Mouse (Mus musculus): ENCODE results near the gene Abcf1. TPM values are rescaled to one million over a fixed set of nuclear protein-coding genes. Genes with fewer than 3 reads are reported as not detected.
A peak's percentile ranks its signal among the peaks of the same experiment; 100 is the strongest.

Abcf1 gene
- polyA plus RNA-seq, 1 experiment: 122 TPM

DNA sequence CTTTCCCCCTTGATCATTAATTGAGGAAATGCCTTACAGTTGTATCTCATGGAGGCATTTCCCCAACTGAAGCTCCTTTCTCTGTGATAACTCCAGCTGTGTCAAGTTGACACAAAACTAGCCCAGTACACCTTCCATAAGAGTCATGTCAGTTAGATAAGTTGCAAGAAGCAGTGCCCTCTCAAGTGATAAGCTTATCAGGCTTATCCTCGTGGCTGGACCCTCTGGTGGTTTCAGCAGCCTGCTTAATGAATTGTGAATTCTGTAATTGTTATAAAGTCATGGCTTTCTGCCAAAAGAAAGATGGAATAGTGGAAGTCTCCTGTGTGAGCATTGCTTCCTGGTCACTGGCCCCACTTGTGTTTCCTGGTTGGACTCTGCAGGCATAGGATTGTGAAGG lies 42.1 kb downstream of the Abcf1 start:
- TF ChIP-seq POLR2A (IDR thresholded peaks at IDR 0.05; ENCODE audit: control insufficient read depth, low read depth, low read length): no peak
- TF ChIP-seq CTCF (IDR thresholded peaks at IDR 0.05; ENCODE audit: control insufficient read depth, insufficient read depth, insufficient replicate concordance, low read depth, low read length): no peak
- H3K27me3 ChIP-seq (ENCODE audit: control insufficient read depth, insufficient read depth, low read length): no peaks in the 10 kb centered on the region
- no peaks in the 10 kb centered on the region for H3K4me1 ChIP-seq (ENCODE audit: control insufficient read depth, insufficient read depth, low read length)
- H3K4me3 ChIP-seq (ENCODE audit: control insufficient read depth, low read depth, low read length): no peak overlapping the region
- H3K27ac ChIP-seq (ENCODE audit: control insufficient read depth, insufficient read depth, low read depth, low read length): no peak overlapping the region
- peaks cover 4% of the 10 kb centered on the region; the same call in 1 of the 2 replicates for H3K36me3 ChIP-seq (ENCODE audit: control insufficient read depth, insufficient read depth, low read length)

DNA sequence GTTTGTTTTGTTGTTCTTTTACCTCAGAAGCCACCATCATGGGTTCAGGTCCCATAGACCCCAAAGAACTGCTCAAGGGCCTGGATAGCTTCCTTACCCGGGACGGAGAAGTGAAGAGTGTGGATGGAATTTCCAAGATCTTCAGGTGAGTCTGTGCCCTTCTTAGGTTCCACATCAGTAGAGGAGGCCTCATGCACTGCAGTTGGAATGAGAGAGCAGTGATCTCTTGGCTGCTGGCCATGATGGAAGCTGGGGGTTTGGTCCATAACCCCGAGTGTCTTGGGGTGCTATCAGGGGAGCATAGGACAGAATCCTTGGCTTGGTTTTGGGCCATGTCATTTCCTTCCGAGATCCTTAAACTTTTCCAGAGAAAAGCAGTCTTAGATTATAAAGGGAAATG lies 46.3 kb downstream of the Abcf1 start:
- no peak overlapping the region for H3K4me3 ChIP-seq (ENCODE audit: control insufficient read depth, low read depth, low read length)
- TF ChIP-seq POLR2A (IDR thresholded peaks at IDR 0.05; ENCODE audit: control insufficient read depth, low read depth, low read length) (0 out of 2 replicates have a peak, but pooled peaks have one; percentile 12), CTCF (IDR thresholded peaks at IDR 0.05; ENCODE audit: control insufficient read depth, insufficient read depth, insufficient replicate concordance, low read depth, low read length) (no peak)
- peaks cover 4% of the 10 kb centered on the region; the same call in 1 of the 2 replicates for H3K36me3 ChIP-seq (ENCODE audit: control insufficient read depth, insufficient read depth, low read length)

GRCm38 (mm10) chr17:35922566-35922965 lies 47.0 kb downstream of the Abcf1 start:
- Histone ChIP-seq H3K27me3 (ENCODE audit: control insufficient read depth, insufficient read depth, low read length) (no peaks in the 10 kb centered on the region), H3K4me3 (ENCODE audit: control insufficient read depth, low read depth, low read length) (no peak overlapping the region), H3K36me3 (ENCODE audit: control insufficient read depth, insufficient read depth, low read length) (peaks cover 4% of the 10 kb centered on the region; the same call in 1 of the 2 replicates), H3K27ac (ENCODE audit: control insufficient read depth, insufficient read depth, low read depth, low read length) (no peak overlapping the region), H3K4me1 (ENCODE audit: control insufficient read depth, insufficient read depth, low read length) (no peaks in the 10 kb centered on the region)
- TF ChIP-seq CTCF (IDR thresholded peaks at IDR 0.05; ENCODE audit: control insufficient read depth, insufficient read depth, insufficient replicate concordance, low read depth, low read length) (no peak), POLR2A (IDR thresholded peaks at IDR 0.05; ENCODE audit: control insufficient read depth, low read depth, low read length) (no peak)

More for the DNA sequence above, 46.3 kb downstream of the Abcf1 start:
- Histone ChIP-seq H3K4me1 (ENCODE audit: control insufficient read depth, insufficient read depth, low read length) (no peaks in the 10 kb centered on the region), H3K27ac (ENCODE audit: control insufficient read depth, insufficient read depth, low read depth, low read length) (no peak overlapping the region), H3K27me3 (ENCODE audit: control insufficient read depth, insufficient read depth, low read length) (no peaks in the 10 kb centered on the region)

DNA sequence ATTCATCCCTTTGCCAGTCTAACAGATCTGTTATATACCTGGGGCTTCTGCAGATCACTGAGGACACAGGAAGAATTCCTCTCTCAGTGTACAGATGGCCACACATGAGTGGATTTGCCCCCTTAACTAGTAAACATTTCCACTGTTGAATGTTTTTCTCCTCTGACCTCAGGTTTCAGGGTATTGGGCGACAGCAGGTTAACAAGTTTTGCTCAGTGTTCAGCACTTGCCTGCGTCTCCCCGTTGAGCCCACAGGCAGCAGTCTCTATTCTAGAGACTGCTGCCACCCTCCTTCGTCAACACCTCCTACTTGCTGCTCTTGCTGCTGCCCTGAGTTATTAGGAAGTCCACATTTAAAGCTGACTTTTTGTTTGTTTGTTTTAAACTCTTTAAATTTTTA lies 47.9 kb downstream of the Abcf1 start:
- Histone ChIP-seq H3K4me3 (ENCODE audit: control insufficient read depth, low read depth, low read length) (no peak overlapping the region), H3K27me3 (ENCODE audit: control insufficient read depth, insufficient read depth, low read length) (no peaks in the 10 kb centered on the region), H3K27ac (ENCODE audit: control insufficient read depth, insufficient read depth, low read depth, low read length) (no peak overlapping the region), H3K36me3 (ENCODE audit: control insufficient read depth, insufficient read depth, low read length) (peaks cover 5% of the 10 kb centered on the region), H3K4me1 (ENCODE audit: control insufficient read depth, insufficient read depth, low read length) (no peaks in the 10 kb centered on the region)
- no peak for TF ChIP-seq POLR2A (IDR thresholded peaks at IDR 0.05; ENCODE audit: control insufficient read depth, low read depth, low read length)
- no peak for TF ChIP-seq CTCF (IDR thresholded peaks at IDR 0.05; ENCODE audit: control insufficient read depth, insufficient read depth, insufficient replicate concordance, low read depth, low read length)

GRCm38 (mm10) chr17:35920862-35921562 lies 48.5 kb downstream of the Abcf1 start:
- no peaks in the 10 kb centered on the region for H3K4me1 ChIP-seq (ENCODE audit: control insufficient read depth, insufficient read depth, low read length)
- no peaks in the 10 kb centered on the region for H3K27me3 ChIP-seq (ENCODE audit: control insufficient read depth, insufficient read depth, low read length)
- no peak overlapping the region for H3K4me3 ChIP-seq (ENCODE audit: control insufficient read depth, low read depth, low read length)
- peaks cover 3% of the 10 kb centered on the region for H3K36me3 ChIP-seq (ENCODE audit: control insufficient read depth, insufficient read depth, low read length)
- TF ChIP-seq POLR2A (IDR thresholded peaks at IDR 0.05; ENCODE audit: control insufficient read depth, low read depth, low read length): no peak
- TF ChIP-seq CTCF (IDR thresholded peaks at IDR 0.05; ENCODE audit: control insufficient read depth, insufficient read depth, insufficient replicate concordance, low read depth, low read length): no peak
- no peak overlapping the region for H3K27ac ChIP-seq (ENCODE audit: control insufficient read depth, insufficient read depth, low read depth, low read length)

DNA sequence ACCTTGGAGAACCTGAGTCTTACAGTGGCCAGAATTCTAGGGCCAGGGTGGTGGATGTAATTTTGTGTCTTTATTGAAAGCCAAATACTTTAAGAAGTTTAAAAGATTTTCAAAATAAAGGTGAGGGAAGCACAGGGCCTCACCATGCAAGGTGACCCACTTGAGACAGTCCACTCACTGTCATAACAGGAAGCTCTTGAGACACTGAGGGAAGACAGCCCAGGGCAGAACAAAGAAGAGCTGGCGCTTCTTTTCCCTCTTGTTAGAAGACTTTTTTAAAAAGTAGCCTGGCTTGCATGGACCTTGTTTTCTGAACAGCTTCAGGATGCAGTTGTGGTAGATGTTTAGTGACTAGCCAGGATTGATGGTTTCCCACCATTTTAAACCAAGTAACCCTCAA lies 49.2 kb downstream of the Abcf1 start:
- H3K36me3 ChIP-seq (ENCODE audit: control insufficient read depth, insufficient read depth, low read length): peaks cover 3% of the 10 kb centered on the region
- H3K27me3 ChIP-seq (ENCODE audit: control insufficient read depth, insufficient read depth, low read length): no peaks in the 10 kb centered on the region
- H3K27ac ChIP-seq (ENCODE audit: control insufficient read depth, insufficient read depth, low read depth, low read length): no peak overlapping the region
- H3K4me3 ChIP-seq (ENCODE audit: control insufficient read depth, low read depth, low read length): no peak overlapping the region
- TF ChIP-seq CTCF (IDR thresholded peaks at IDR 0.05; ENCODE audit: control insufficient read depth, insufficient read depth, insufficient replicate concordance, low read depth, low read length) (no peak), POLR2A (IDR thresholded peaks at IDR 0.05; ENCODE audit: control insufficient read depth, low read depth, low read length) (no peak)
- H3K4me1 ChIP-seq (ENCODE audit: control insufficient read depth, insufficient read depth, low read length): peaks cover 2% of the 10 kb centered on the region; the same call in 1 of the 2 replicates

GRCm38 (mm10) chr17:35919864-35920301 lies 49.7 kb downstream of the Abcf1 start:
- TF ChIP-seq CTCF (IDR thresholded peaks at IDR 0.05; ENCODE audit: control insufficient read depth, insufficient read depth, insufficient replicate concordance, low read depth, low read length): no peak
- TF ChIP-seq POLR2A (IDR thresholded peaks at IDR 0.05; ENCODE audit: control insufficient read depth, low read depth, low read length): no peak; the same call in 1 of the 2 replicates
- Histone ChIP-seq H3K36me3 (ENCODE audit: control insufficient read depth, insufficient read depth, low read length) (peaks cover 3% of the 10 kb centered on the region), H3K4me3 (ENCODE audit: control insufficient read depth, low read depth, low read length) (no peak overlapping the region), H3K4me1 (ENCODE audit: control insufficient read depth, insufficient read depth, low read length) (peaks cover 2% of the 10 kb centered on the region; the same call in 1 of the 2 replicates), H3K27me3 (ENCODE audit: control insufficient read depth, insufficient read depth, low read length) (no peaks in the 10 kb centered on the region), H3K27ac (ENCODE audit: control insufficient read depth, insufficient read depth, low read depth, low read length) (0 out of 2 replicates have a peak overlapping the region, but pooled peaks have one; percentile 32)
